Mouse (Mus musculus) liver, adult 2 months (tissue): ENCODE measurements at regions not wholly inside any gene's neighbourhood (a gene's known extent, or its start where the extent isn't known, plus 50 kb on each side); places are given as distances from the start of the nearest gene placed in this dataset.

Experiments used
- CTCF ChIP-seq: fragments of 200-500 bp; IDR thresholded peaks from 2 replicates; pipeline ENCODE4 v1.5.1; 2011; ENCODE audit warnings: low read depth, low read length, control low read depth
- POLR2A ChIP-seq: fragments of 200-500 bp; IDR thresholded peaks from 2 replicates; pipeline ENCODE4 v1.6.1; 2011; ENCODE audit warnings: low read length, control low read depth; ENCODE audit not compliant: insufficient read depth; ENCODE audit errors: extremely low read depth

GRCm38 (mm10) chr5:132609251-132609650, 66.1 kb upstream of the Auts2 start:
- TF ChIP-seq POLR2A = no peak
- TF ChIP-seq CTCF = no peak
